Mouse (Mus musculus) cerebellum, adult 8-10 months (tissue): ENCODE data around the gene Gdf1.
A peak's percentile ranks its signal among the peaks of the same experiment; 100 is the strongest.

Experiments
- DNase-seq: peaks from one replicate; pipeline ENCODE4 v3.0.0; 2022

Gene Gdf1

DNA sequence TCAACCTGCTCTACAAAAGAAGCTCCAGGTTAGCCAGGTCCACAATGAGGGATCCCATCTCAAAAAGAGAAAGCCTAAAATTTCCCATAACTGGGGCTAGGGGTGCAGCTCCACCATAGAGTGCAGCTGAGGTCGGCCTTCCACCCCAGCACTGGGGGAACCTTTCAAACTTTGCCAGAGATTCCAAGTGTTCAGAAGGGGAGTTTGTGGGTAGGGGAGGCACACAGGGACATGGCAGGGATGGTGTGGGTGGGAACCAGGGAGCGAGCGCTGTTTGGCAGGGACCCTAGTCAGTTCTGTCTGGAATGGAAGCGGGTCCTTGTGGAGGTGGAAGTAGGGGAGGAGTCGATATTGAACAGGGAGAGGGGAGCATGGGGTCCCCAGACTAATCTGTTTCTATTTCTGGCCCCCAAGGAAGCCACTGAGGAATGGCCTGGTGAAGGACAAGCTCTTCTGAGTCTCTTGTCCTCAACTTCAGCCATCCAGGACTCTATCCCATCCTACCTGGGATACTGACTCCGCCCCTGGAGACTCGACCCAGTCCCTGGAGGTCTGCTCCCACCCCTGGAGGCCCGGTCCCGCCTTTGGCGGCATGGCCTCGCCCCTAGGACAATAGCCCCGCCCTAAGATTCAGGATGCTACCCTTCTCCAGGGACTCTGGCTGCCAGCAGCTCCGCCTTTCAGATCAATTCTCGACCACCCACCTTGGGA lies at the start of gene Gdf1:
TSS of gene Gdf1 (plus strand) at position 694 of the 711 bp plus-strand sequence.
- no peak for DNase-seq

DNA sequence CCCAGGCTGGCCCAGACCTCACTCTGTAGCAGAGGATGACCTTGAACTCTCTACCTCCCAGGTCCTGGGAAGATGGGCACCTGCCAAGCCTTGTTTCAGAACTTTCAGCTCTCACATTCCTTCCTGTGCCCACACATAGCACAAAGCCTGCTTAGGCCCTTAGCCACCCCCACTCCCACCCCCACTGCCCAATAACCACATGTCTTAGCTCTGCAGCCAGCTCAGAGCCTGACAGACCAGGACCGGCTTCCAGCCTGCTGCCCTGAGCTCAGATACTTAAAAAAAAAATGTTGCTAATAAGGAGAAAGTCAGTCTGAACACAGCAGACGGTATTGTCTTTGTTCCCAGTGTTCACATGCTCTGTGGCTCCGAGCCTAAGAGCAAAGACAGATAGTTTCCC lies 48.6 kb upstream of the Gdf1 start:
- no peak for DNase-seq

DNA sequence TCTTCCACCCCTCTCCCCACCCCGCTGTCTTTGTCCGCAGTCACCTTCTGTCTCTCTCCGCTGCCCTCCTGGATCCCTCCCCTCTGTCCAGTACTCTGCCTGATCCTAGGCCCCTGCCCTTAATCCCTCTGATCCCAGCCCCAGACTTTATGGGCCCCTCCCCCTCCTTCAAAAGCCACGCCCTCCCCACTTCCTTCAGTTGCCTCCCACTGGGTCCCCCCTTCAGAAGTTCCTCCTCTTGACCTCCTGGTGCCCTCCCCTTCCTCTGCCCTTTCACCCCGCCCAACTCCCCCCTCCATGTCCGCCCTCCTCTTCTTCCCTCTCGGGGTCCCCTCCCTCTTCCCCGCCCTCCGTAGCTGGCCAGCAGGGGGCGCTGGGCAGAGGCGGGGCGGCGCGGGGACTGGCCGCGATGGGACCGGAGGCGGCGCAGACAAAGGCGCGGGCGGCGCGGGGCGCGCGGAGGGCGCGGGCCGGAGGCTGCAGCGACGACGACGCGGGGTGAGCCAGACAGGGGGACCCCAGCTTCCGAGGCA lies 46.9 kb upstream of the Gdf1 start, which contains the start of gene Homer3:
TSS of gene Homer3 (plus strand) at position 225 of the 533 bp plus-strand sequence.
- DNase-seq = peak; percentile 46

DNA sequence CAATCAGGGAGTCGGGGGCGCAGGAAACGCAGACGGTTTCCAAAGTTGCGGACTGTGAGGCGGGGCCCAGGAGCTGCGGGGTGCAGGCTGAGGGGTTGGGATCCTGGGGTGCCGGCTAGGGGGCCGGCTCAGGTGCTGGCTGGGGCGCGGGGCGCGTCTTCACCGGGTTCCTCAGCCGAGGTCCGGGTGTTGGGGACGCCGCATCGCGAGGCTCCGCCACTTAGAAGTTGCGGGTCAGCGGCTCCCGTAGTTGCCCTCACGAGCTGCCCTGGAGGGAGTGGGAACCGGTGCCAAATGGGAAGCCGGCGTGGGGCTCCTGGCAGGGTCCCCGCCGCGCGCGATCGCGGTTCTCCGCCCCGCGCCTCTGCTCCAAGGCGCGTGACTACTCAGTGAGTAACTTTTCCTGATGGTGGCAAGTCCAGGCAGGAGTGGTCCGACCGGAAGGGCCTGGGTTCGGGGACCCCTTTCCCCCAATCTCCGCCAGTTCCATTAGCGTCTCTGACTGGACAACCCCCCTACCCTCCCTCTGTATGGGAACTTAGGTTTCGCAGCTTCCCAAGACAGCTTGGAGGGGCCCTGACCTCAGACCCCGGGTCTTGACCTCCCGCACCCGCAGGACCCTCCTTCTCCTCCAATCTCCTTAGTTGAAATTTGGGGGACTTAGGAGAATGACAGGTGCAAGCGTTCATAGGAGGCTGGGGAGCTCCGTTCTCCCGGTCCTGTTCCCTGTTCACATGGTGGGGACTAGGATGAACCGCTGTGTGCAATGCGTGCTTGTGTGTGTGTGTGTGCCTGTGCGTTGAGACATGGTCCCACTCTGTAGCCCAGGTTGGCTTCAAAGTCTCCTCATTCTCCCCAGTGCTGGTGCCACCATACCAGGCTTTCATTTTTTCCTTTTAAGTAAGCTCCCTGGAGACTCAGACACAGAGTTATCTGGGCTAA lies 46.2 kb upstream of the Gdf1 start:
- DNase-seq = no peak

DNA sequence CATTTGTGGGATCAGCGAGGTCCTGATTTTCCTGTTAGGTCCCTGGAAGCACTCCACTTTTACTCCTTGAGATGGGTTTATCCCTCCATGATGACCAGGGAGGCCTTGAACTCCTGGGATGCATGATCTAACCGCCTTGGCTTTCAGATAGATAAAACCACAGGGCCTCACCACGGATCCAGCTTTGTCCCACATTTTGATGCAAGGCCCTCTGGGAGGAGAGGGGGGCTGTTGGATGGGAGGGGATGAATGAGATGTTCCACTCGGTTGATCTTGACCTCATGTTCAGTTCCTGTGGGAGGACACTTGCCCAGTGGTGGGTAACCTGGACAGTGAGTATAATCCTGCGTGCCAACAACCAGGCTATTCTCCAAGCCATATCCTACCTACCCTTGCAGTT lies 45.2 kb upstream of the Gdf1 start:
- no peak for DNase-seq

DNA sequence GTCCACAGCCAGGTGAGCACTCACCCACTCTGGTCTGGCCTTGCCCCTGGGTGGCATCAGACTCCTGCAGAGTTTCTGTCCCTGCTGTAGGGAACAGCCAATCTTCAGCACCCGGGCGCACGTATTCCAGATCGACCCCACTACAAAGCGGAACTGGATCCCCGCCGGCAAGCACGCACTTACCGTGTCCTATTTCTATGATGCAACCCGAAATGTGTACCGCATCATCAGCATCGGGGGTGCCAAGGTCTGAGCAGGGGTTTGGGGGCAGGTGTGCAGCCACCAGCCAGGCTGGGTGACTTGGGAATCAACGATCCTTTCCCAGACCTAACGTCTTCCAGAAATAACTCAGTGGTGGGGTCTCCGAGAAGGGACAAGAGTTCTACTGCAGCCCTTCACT lies 44.3 kb upstream of the Gdf1 start:
- no peak for DNase-seq

DNA sequence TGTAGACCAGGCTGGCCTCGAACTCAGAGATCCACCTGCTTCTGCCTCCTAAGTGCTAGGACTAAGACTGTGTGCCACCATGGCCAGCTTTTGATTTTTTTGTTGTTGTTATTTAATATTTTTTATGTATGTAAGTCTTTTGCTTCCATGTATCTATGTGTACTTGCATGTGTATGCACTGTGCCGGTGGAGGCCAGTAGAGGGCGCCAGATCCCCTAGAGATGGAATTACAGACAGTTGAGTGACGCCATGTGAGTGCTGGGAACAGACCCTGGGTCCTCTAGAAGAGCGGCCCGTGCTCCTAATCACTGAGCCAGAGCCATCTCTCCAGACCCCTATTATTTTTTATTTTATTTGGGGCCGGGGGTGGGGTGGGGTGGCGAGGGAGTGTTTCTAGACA lies 42.9 kb upstream of the Gdf1 start:
- no peak for DNase-seq

DNA sequence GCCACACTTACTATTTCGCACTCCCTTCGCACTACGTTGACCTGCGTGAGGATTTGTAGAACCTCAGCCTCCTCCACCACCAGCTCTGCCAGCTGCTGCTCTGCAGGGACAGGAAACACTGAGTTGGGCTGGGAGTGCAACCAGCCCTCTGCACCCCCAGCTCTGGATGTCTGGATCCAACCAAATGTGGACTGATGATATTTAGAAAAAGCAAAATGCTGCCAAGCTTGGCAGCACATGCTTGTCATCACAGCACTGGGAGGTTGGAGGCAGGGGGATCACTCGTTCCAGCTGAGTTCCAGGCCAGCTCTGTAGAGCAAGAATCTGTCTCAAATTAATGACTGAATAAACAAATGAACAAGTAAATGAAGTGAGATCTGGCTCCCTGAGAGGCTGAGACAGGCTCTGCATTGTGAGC lies 35.6 kb upstream of the Gdf1 start:
- DNase-seq = no peak

DNA sequence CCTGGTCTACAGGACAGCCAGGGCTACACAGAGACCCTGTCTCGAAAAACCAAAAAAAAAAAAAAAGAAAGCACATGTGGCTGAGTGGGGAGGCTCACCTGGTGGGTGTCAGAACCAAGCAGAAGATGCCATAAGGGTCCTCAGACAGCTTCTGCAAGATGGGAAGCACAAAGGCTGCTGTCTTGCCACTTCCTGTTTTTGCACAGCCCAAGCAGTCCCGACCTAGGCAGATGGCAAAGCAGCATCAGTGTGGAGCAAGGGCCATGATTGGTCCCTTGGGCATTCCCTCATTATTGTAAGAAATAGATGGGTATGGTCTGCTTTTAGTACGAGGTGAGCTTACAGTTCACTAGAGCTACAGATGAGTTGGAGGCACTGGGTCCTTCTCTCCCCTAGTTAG lies 28.7 kb upstream of the Gdf1 start:
- no peak for DNase-seq

DNA sequence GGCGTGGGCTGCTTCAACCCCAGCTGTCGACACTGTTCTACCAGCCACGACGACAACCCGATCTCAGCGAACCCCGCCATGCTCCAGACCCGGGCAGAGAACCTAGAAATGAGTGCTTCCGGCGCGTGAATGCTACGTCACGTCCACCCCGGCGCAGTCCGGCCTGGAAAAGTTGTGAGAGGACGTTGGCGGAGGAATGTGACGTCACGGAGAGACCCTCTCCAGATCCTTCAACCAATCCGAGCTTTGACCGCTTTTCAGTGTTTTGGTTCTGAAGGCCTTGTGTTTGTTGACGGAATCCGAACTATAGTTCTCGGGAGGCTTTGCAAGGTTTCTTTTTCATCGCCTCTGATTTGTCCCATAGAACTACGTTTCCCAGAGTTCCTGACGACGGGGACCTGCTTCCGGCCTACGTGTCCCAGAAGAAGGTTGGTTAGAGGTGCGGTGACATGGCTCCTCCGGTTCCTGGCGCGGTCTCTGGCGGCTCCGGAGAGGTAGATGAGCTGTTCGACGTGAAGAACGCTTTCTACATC lies 27.2 kb upstream of the Gdf1 start, which contains the start of the genes Ddx49 and Cope:
TSS of gene Ddx49 (minus strand) at position 132 of the 533 bp plus-strand sequence.
TSS of gene Cope (plus strand) at position 161 of the 533 bp plus-strand sequence.
- peak; percentile 94 for DNase-seq

DNA sequence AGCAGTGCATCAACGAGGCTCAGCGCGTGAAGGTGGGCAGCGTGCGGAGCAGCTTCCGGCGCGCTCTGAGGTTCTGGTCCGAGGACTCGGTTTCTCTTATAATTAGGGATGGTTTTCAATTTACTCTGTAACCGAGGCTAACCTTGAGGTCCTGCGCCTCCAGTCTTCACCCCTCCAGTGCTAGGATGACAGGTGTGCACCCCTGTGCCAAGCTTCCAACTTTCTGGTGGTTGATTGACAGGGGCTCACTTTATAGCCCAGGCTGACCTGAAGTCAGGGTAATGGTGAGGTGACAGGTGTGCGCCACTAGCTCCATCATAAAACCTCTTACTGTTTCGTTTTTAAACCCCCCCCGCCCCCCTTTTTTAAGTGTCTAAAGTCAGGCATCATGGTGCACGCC lies 26.7 kb upstream of the Gdf1 start:
- DNase-seq = no peak

DNA sequence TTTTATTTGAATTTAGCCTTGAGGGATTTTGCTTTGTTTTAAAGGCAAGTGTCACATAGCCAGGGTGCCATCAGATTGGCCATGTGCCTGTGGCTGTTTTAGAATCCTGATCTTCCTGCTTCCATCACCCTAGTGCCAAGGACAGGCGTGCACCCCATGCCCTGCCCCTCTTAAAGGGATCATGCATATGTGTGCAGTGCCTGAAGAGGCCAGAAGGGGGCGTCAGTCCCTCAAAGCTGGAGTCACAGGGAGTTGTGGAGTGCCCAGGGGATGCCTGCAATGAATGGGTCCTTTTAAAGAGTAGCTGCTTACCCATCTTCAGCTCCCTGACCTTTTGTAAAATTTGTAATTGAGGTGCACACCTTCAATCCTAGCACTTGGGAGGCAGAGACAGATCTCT lies 20.3 kb upstream of the Gdf1 start:
- DNase-seq = no peak

DNA sequence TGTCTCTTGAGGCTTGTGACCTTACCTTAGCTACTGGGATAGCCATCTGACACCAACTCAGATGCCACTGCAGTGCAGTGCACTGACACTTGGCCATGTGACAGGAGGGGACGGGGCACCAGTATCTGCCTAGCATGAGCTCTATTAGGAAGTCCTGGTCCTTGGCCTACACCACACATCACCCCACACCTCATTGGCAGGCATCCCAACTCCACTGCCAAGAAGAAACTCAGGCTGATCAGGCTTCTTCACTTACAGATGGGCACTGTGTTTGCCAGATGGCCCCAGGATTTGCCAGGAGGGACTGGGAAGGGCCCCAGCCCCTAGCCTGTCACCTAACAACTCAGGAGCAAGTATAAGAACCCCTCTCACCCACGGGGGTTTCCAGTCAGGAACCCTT lies 16.2 kb upstream of the Gdf1 start:
- no peak for DNase-seq

DNA sequence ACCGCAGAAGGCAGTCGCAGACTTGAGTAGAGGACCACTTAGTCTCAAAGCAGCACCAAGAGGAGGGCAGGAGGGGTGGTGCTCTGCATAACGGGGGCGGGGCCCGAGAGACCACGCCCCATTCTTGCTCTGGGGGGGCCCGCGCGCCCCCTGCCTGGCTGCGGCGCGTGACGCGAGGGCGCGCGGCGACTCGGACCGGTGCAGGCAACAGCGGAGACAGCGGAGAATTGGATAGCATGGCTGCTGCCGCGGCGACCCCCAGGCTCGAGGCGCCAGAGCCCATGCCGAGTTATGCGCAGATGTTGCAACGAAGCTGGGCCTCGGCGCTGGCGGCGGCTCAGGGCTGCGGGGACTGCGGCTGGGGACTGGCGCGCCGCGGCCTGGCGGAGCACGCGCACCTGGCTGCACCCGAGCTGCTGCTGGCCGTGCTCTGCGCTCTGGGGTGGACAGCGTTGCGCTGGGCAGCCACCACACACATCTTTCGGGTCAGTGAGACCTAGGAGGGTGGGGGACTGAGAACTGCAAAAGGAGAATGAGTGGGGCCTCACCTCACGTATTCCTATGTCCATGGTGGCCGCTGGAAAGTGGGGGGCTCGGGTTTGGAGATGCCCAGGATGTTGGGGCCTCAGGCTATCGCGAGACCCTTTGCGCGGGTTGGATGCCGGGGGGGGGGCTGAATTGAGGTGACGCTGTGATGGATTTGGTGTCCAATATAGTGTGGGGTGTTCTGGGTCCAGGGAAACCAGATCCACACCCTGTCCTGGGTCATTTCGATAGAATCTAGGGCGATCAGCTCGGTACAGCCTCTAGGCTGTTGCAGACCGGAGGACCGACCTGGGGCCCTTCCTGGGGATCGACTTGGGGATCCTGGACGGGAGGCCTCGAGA lies 13.8 kb upstream of the Gdf1 start, which contains the start of gene Cers1:
TSS of gene Cers1 (plus strand) at position 152 of the 887 bp plus-strand sequence.
- DNase-seq = peak; percentile 78

DNA sequence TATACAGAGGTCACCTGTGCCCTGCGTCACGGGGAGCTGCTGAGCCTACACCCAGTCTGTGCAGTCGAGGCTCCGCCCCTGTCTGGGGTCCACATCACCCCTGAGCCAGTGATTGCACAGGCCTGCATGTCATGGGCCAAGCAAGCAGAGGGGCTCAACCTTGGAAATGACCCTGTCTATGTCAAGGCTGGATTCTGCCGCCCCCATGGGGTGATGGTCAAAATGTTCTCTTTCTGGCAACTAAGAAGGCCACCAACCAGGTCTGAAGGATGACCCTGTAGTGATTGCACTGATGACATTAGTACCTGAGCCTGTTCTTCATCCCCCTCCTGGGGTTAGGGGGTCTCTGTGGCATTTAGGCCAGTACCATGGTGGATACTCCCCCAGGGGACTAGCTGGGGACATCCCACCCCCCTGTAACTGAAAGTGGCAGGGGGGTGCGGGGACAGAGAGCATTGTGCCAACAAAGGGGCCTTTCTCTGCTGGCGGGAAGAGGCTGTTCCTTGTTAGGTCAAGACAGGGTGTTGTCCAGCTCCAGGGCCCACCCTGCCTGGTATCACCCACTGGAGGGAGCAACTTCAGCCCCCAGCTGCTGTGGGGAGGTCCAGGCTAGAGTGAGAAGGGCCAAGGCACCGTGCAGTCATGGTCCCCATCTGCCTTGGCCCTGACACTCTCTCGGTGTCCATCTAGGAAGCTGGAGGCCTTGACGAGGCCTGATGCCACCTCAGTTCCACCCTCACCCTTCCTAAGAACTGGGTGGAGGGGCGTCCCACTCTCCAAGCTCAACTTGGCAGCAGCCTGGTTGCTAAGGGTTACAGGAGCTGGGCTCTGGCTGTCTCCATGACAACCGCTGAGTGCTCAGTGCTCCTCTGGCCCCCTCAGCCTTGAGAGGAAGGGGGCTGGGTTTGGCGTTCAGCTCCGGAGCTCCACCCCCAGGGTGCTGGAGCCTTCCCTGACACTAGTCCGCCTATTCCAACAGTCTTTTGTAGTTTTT lies 12.8 kb upstream of the Gdf1 start:
- DNase-seq = peak; percentile 54

DNA sequence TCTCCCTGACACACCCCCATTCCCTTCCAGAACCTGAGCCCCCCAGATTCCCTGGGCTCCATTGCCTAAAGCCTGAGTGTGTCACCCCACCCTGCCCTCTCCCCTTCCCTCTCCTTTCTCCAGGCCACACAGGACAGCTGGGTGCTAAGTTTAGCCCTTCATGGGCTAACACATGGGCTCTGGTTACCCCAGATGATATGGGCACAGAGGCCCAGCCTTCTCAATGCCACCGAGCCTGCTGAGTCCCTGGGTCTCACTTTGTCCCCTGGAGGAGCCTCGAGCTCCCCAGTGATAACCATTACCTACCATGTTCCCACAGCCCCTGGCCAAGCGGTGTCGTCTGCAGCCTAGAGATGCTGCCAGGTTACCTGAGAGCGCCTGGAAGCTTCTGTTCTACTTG lies 11.7 kb upstream of the Gdf1 start:
- no peak for DNase-seq

DNA sequence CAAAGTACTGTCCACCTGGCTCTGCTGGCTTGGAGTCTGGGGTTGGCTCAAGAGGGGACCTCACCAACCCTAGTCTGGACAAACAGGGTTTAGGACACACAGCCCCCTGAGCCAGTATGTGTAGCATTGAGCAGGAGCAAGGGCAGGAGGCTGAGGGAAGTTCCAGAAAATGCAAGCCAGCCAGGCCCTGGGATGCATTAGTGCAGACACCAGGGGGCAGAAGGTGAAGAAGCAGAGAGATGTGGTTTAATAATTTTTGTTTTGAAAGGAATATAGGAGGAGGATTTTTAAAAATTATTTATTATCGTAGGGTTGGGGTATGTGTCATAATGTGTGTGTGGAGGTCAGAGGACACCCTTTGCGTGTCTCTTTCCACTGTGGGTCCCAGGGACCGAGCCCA lies 5.9 kb upstream of the Gdf1 start:
- DNase-seq = no peak

DNA sequence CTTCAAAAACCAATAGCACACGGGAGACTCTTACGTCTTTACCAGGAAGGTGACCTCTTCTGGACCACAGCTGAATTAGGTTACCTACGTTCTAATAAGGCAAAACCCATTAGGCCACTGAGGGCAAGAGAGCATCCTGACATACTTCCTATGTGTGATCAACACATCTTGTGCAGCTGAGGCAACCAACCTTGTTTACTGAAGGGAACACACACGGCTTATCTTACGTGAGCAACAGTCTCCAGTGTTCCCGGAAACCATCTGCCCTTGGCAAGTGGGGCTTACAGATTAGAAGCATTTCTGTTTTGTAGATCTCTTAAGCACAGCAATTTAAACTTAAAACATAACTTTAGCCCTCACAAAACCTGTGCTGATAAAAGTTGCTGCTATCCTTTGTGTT lies 2.1 kb upstream of the Gdf1 start:
- DNase-seq = no peak

DNA sequence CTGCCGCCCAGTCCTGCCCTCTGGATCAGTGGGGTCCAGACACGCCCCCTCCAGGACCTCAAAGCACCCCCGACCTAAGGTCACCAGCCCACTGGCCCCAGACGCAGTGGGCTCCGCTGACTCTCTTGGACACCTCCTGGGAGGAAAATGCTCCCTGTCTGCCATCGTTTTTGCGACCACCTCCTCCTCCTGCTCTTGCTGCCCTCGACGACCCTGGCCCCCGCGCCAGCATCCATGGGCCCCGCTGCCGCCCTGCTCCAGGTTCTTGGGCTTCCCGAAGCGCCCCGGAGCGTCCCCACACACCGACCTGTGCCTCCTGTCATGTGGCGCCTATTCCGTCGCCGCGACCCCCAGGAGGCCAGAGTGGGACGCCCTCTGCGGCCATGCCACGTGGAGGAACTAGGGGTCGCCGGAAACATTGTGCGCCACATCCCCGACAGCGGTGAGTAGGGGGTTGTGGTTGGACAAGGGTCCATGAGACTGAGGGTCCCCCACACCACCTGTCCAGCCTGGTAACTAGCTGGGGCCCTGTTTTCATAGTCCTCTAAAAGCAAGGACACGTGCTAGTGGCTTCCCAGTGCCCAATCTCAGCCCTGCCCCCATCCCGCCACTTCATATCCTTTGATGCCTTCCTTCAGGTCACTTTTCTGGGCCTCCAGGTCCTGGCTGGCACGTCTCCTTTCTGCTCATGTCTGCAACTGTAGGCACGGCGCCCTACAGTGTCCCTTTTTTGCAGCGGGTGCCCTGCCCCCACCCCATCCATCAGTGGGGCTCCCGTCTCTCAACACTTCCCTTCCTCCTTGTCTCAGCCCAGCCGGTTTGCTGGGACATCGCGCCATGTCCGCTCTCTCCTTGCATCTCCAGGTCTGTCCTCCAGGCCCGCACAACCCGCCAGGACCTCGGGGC lies 471 bp downstream of the Gdf1 start:
- DNase-seq = no peak
